Mouse (Mus musculus) regulatory T cell (primary cell): Measurements from ENCODE around the gene Astn1.

Experiments used
- in situ Hi-C: fragments of 300-600 bp; cut with MboI, MseI; formaldehyde crosslinking; loops from one replicate; pipeline ENCODE4 v1.15.1; 2025; ENCODE audit warnings: high pct_unique_total_duplicates

Gene Astn1

DNA sequence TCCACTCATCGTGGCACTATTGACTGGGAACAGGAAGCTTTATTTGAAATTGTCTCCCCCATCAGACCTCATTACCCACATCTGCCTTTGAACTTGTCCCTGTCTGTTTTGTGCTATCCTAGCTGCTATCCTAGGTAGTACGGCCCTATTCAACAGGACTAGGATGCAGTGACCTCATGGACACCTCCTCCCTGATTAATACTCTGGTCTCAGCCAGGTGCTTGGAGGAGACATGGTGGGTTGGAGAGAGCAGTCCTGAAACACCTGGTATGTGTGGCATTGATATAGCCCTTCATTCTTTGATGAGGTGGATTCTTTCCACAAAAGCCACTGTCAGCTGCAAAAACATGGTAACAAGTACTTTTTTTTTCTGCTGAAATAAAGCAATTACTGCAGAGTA, 52.1 kb downstream of the Astn1 start:
- in situ Hi-C loops: no loop called here

DNA sequence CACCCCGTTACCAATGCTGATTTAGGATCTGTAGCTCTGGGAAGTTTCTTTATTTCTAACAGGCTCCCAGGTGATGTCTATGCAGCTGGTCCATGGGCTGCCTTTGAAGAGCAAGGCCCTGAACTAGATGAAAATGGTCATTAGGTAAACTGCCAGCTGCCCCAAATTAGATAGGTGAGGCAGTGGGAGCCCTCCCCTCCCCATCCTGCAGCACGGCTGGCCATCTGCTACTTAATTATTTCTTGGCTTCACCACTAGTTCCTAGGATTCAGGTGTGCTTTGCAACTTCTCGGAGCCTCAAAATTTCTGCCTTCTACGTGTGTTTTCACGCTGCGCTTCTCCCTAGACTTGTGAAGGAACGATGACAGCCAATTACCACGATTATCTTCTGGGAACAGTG, 59.4 kb downstream of the Astn1 start:
- in situ Hi-C loops: no loop called here

- in situ Hi-C loops: no loop called here
Measured at GRCm38 (mm10) chr1:158422739-158423138, 60.7 kb downstream of the Astn1 start.

- in situ Hi-C loops: no loop called here
Measured at GRCm38 (mm10) chr1:158446071-158446470, 84.0 kb downstream of the Astn1 start.

DNA sequence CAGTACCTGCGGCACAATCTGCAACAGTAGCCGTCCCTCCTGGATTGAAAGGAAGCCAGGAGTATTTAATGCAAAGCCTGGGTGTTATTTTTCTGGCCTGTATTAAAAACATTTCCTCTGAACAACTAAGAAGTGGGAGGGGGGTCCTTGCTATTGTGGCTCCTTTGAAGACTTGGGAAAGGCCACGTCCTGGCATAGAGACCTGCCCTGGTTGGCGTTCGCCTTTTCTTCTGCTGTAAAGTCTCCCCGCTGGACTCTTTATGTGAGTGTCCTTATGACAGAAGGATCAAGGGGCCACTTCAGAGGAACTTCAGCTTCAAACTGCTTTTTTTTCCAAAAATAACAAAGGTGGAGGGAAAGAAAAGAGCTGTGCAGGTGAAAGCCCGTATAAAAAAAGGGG, 85.9 kb downstream of the Astn1 start:
- in situ Hi-C loops: no loop called here

- in situ Hi-C loops: no loop called here
Measured at GRCm38 (mm10) chr1:158452675-158453074, 90.6 kb downstream of the Astn1 start.

- in situ Hi-C loops: no loop called here
Measured at GRCm38 (mm10) chr1:158453587-158453986, 91.5 kb downstream of the Astn1 start.

DNA sequence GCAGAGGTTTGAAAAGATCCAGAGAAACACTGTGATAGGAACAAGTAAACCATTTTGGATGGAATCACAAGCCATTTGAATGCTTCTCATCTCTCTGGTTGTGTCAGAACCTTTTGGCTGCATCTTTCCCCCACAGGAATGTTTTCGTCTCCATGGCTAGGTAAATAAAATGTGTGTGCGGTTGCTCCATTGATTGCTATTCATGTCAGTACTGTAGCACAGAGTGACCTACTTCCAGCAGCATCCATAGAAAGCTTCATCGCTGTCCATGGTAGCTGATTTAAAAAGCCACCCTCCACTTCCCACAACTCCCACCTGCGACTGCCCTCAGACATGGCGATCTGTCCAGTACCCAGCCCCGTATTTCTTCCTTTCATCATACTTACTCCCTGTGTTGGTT, 101.9 kb downstream of the Astn1 start:
- in situ Hi-C loops: no loop called here

GRCm38 (mm10) chr1:158465286-158465685, 103.2 kb downstream of the Astn1 start:
- in situ Hi-C loops: no loop called here

DNA sequence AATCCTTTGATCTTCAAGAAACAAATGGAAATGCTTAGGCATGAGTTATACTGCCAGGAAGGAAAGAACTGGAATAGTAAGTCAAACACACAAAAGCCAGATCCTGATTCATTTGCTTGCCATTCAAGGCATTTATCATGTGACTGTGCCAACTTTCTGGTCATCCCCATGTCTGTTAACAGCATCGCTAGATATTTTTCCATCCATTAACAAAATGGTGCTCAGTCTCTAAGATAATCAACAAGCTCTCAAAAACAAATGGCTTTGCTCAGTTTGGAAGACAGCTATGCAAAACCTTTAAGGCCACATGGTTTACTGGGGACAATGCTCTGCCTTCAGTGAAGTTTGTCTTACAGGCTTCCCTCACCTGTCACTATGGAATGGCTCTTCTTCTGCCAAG, 115.8 kb downstream of the Astn1 start:
- in situ Hi-C loops: no loop called here

DNA sequence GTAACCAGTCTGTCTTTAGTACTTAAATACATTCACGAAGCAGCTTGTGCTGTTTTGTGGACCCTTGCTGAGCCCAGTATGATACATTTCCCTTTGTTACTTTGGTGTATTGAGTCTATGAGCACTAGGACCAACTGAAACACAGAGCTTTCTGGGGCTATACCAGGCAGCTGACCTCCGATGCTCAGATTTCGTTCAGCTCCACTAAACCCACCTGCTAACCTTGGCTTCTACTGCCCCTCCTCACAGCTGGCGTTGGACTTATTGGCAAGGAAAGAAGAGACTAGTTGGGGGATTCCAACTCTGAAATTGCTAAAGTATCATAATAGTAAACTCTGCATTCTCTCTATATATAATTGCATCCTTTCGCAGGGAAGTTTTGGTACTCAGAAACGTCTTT, 118.2 kb downstream of the Astn1 start:
- in situ Hi-C loops: no loop called here

GRCm38 (mm10) chr1:158483733-158484132, 121.7 kb downstream of the Astn1 start:
- in situ Hi-C loops: no loop called here

DNA sequence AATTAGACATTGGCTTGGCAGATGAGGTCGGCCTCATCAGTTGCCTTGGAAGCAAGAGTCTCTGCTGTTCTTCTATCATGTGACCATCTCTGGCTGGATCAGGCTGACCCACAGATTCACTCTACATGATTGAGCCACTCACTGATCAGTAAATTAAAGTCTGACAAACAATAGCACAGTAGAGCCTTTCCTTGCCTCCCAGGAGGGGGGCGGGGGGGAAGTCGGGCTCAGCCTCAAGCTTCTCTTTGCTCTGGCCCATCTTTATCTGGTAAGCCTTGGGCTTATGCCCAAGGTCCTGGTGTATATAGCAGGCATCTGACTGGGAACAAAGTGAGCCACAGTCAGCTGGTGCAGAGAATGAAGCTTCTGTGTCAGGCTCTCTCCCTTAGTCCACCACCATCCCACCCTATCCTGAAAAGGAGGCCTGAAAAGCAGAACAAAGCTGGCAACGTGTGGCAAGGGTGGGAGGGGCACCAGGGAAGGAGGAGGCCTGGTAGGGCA, 127.5 kb downstream of the Astn1 start:
- in situ Hi-C loops: no loop called here

- in situ Hi-C loops: no loop called here
Measured at GRCm38 (mm10) chr1:158490175-158490574, 128.1 kb downstream of the Astn1 start.

DNA sequence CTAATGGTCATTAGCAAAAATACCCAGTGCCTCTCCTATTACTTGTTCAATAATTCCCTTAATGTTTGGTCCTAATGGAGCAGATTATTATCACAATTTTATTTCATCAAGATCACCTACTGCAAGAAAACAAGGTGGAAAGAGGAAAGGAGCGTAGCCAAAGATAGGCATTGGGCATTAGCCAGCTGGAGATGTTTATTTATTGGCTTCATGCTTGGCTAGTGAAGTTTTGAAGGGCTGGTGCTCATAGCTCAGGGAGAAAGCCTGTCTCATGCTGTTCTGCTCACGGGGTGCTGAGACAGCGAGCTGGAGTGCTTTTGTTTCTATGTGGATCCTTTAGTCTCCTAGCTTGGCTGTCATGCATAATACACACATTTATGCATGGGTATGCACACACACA, 131.2 kb downstream of the Astn1 start:
- in situ Hi-C loops: no loop called here

- in situ Hi-C loops: no loop called here
Measured at GRCm38 (mm10) chr1:158500140-158500539, 138.1 kb downstream of the Astn1 start.

DNA sequence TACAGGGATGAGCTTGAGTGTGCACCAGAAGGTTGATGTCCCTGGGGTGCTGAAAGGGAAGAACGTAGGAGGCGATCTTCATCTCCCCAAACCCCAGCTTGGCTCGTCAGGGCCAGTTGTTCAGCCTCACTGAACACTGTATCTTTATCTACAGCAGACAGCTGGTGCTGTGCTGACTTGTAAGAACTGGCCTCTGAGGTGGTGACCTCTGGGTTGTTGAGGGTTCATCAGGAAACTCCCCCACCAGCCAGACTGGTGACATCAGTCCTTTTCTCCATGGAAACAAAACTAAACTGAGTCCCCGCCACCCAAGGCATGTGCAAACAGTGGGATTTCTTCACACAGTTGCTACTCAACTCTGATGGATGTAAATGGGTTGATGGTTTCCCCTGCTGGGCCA, 138.9 kb downstream of the Astn1 start:
- in situ Hi-C loops: no loop called here

- in situ Hi-C loops: no loop called here
Measured at GRCm38 (mm10) chr1:158507610-158508009, 145.5 kb downstream of the Astn1 start.

DNA sequence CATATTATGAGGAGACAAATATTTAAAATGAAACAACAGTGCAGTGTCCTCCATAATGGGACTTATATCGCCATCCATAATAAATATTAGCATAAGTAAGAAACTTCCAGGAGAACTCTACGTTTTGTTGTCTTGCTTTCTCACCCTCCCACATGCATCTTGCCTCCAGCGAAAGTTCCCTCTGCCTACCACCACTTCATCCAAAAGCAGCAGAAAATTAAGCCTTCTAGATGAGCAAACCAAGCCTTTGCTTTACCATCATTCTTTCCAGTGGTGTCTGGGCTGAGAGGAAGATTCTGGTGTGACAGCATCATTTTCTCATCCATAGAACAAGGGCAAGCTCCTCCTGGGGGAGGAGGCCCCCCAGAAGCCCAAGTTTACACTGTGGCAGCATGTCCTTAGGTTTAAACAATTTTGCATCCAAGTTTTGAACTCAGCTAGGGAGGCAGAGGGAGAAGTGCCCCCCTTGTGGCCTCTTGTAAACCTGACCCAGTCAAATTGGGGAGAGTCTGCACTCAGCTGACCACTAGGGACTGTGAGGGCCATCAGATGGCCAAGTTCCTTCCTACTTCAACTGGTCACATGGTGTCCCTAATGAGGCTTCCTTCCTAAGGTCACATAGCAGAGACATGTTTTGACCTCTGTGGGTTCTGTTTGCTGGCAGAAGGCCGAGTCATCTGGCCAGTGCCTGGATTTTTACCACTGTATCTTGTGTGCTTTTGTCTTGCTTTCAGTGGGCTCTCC, 147.2 kb downstream of the Astn1 start:
- in situ Hi-C loops: no loop called here

GRCm38 (mm10) chr1:158510478-158511207, 148.6 kb downstream of the Astn1 start:
- in situ Hi-C loops: no loop called here

GRCm38 (mm10) chr1:158512089-158512488, 150.0 kb downstream of the Astn1 start:
- in situ Hi-C loops: no loop called here

GRCm38 (mm10) chr1:158512636-158513035, 150.6 kb downstream of the Astn1 start:
- in situ Hi-C loops: no loop called here

- in situ Hi-C loops: no loop called here
Measured at GRCm38 (mm10) chr1:158513572-158513971, 151.5 kb downstream of the Astn1 start.
